Mouse (Mus musculus): ENCODE data around the gene Iqcn. TPM values are rescaled to one million over a fixed set of nuclear protein-coding genes. Genes with fewer than 3 reads are reported as not detected.

Gene Iqcn
- polyA plus RNA-seq, 1 experiment from 2014 or later: 0.03 TPM

GRCm38 (mm10) chr8:70754043-70754870, 51.0 kb downstream of the Iqcn start, which contains the start of gene Rab3a:
TSS of gene Rab3a (plus strand) at chr8:70754679.
- Histone ChIP-seq H3K9ac (peak within 1 kb of the TSS; percentile 71), H3K27me3 (0 out of 2 replicates have a peak, but pooled peaks cover under 1% of the 10 kb centered on the region), H3K4me3 (replicated peaks) (peak within 1 kb of the TSS; percentile 74), H3K4me2 (peak within 1 kb of the TSS; percentile 95), H3K27ac (peak within 1 kb of the TSS; percentile 87), H3K4me1 (peaks cover 61% of the 10 kb centered on the region), H3K36me3 (peaks cover 32% of the 10 kb centered on the region), H3K9me3 (replicated peaks) (no peaks in the 10 kb centered on the region)
- 8% methylated on average over 37 of the region's 37 CpGs for WGBS
- ATAC-seq (replicated peaks; ENCODE audit: low FRiP score): peak; percentile 97

GRCm38 (mm10) chr8:70754871-70755660, 51.8 kb downstream of the Iqcn start:
- H3K4me3 ChIP-seq (replicated peaks): peak overlapping the region; percentile 74
- H3K27ac ChIP-seq: peak overlapping the region; percentile 87
- peaks cover 32% of the 10 kb centered on the region for H3K36me3 ChIP-seq
- H3K27me3 ChIP-seq: no peaks in the 10 kb centered on the region
- ATAC-seq (replicated peaks; ENCODE audit: low FRiP score): peak; percentile 50
- peaks cover 69% of the 10 kb centered on the region for H3K4me1 ChIP-seq
- peak overlapping the region; percentile 95 for H3K4me2 ChIP-seq
- WGBS: 13% methylated on average over 50 of the region's 50 CpGs
- no peaks in the 10 kb centered on the region for H3K9me3 ChIP-seq (replicated peaks)
- H3K9ac ChIP-seq: peak overlapping the region; percentile 71

- 86% methylated on average over 24 of the region's 24 CpGs for WGBS
- Histone ChIP-seq H3K36me3 (peaks cover 32% of the 10 kb centered on the region), H3K9me3 (replicated peaks) (no peaks in the 10 kb centered on the region), H3K4me3 (replicated peaks) (peak overlapping the region; percentile 74), H3K27me3 (no peaks in the 10 kb centered on the region), H3K9ac (peak overlapping the region; percentile 71; the same call in 1 of the 2 replicates), H3K27ac (0 out of 2 replicates have a peak overlapping the region, but pooled peaks have one; percentile 87), H3K4me1 (peaks cover 75% of the 10 kb centered on the region), H3K4me2 (peak overlapping the region; percentile 95)
- no peak for ATAC-seq (replicated peaks; ENCODE audit: low FRiP score)
Observed at GRCm38 (mm10) chr8:70755661-70756475, 52.6 kb downstream of the Iqcn start.

- Histone ChIP-seq H3K9ac (no peak overlapping the region), H3K27ac (no peak overlapping the region), H3K4me1 (peaks cover 79% of the 10 kb centered on the region), H3K27me3 (no peaks in the 10 kb centered on the region), H3K4me3 (replicated peaks) (no peak overlapping the region), H3K36me3 (peaks cover 32% of the 10 kb centered on the region), H3K4me2 (no peak overlapping the region), H3K9me3 (replicated peaks) (no peaks in the 10 kb centered on the region)
- no peak for ATAC-seq (replicated peaks; ENCODE audit: low FRiP score)
- 93% methylated on average over 6 of the region's 6 CpGs for WGBS
Observed at GRCm38 (mm10) chr8:70756476-70757040, 53.3 kb downstream of the Iqcn start.

- Histone ChIP-seq H3K9me3 (replicated peaks) (no peaks in the 10 kb centered on the region), H3K27ac (no peak overlapping the region)
- 71% methylated on average over 22 of the region's 22 CpGs for WGBS
Observed at GRCm38 (mm10) chr8:70757523-70758307, 54.5 kb downstream of the Iqcn start.

GRCm38 (mm10) chr8:70758308-70758615, 55.0 kb downstream of the Iqcn start:
- peaks cover 67% of the 10 kb centered on the region for H3K4me1 ChIP-seq
- H3K27me3 ChIP-seq: no peaks in the 10 kb centered on the region
- no peak overlapping the region for H3K4me3 ChIP-seq (replicated peaks)
- H3K36me3 ChIP-seq: peaks cover 38% of the 10 kb centered on the region
- H3K4me2 ChIP-seq: no peak overlapping the region
- ATAC-seq (replicated peaks; ENCODE audit: low FRiP score): no peak
- no peaks in the 10 kb centered on the region for H3K9me3 ChIP-seq (replicated peaks)
- H3K27ac ChIP-seq: 0 out of 2 replicates have a peak overlapping the region, but pooled peaks have one; percentile 45
- 85% methylated on average over 7 of the region's 7 CpGs for WGBS
- H3K9ac ChIP-seq: no peak overlapping the region

More at GRCm38 (mm10) chr8:70757523-70758307, 54.5 kb downstream of the Iqcn start:
- peaks cover 33% of the 10 kb centered on the region for H3K36me3 ChIP-seq
- no peak for ATAC-seq (replicated peaks; ENCODE audit: low FRiP score)
- peaks cover 72% of the 10 kb centered on the region for H3K4me1 ChIP-seq
- H3K27me3 ChIP-seq: no peaks in the 10 kb centered on the region
- H3K9ac ChIP-seq: no peak overlapping the region
- H3K4me3 ChIP-seq (replicated peaks): no peak overlapping the region
- no peak overlapping the region; the same call in 1 of the 2 replicates for H3K4me2 ChIP-seq

GRCm38 (mm10) chr8:70758616-70759561, 55.6 kb downstream of the Iqcn start:
- H3K9me3 ChIP-seq (replicated peaks): no peaks in the 10 kb centered on the region
- H3K27ac ChIP-seq: peak overlapping the region; percentile 45; the same call in 1 of the 2 replicates
- ATAC-seq (replicated peaks; ENCODE audit: low FRiP score): no peak
- peak overlapping the region; percentile 98; the same call in 1 of the 2 replicates for H3K4me2 ChIP-seq
- H3K36me3 ChIP-seq: peaks cover 44% of the 10 kb centered on the region
- peaks cover 62% of the 10 kb centered on the region for H3K4me1 ChIP-seq
- no peaks in the 10 kb centered on the region for H3K27me3 ChIP-seq
- 0 out of 2 replicates have a peak overlapping the region, but pooled peaks have one; percentile 14 for H3K9ac ChIP-seq
- H3K4me3 ChIP-seq (replicated peaks): no peak overlapping the region
- WGBS: 61% methylated on average over 19 of the region's 19 CpGs

- Histone ChIP-seq H3K4me3 (replicated peaks) (peak overlapping the region; percentile 79), H3K4me1 (peaks cover 64% of the 10 kb centered on the region), H3K9ac (peak overlapping the region; percentile 82), H3K36me3 (peaks cover 49% of the 10 kb centered on the region), H3K4me2 (peak overlapping the region; percentile 98), H3K9me3 (replicated peaks) (no peaks in the 10 kb centered on the region), H3K27me3 (no peaks in the 10 kb centered on the region), H3K27ac (peak overlapping the region; percentile 87)
- ATAC-seq (replicated peaks; ENCODE audit: low FRiP score): no peak
- WGBS: 1% methylated on average over 22 of the region's 22 CpGs
Observed at GRCm38 (mm10) chr8:70760350-70760749, 57.1 kb downstream of the Iqcn start.

- peak within 1 kb of the TSS; percentile 82 for H3K9ac ChIP-seq
- H3K4me2 ChIP-seq: peak within 1 kb of the TSS; percentile 98
- peak within 1 kb of the TSS; percentile 79 for H3K4me3 ChIP-seq (replicated peaks)
- WGBS: under 1% methylated on average over 55 of the region's 55 CpGs
- no peaks in the 10 kb centered on the region for H3K9me3 ChIP-seq (replicated peaks)
- peak within 1 kb of the TSS; percentile 87 for H3K27ac ChIP-seq
- H3K4me1 ChIP-seq: peaks cover 64% of the 10 kb centered on the region
- peak; percentile 97 for ATAC-seq (replicated peaks; ENCODE audit: low FRiP score)
- H3K36me3 ChIP-seq: peaks cover 48% of the 10 kb centered on the region
- H3K27me3 ChIP-seq: no peaks in the 10 kb centered on the region
Observed at GRCm38 (mm10) chr8:70760775-70761406, 57.6 kb downstream of the Iqcn start, which contains the start of gene Mpv17l2. TSS of gene Mpv17l2 (minus strand) at chr8:70760946.
